Comparison of ENCODE assay signal across 9 mouse cellular contexts in the genomic region with DNA sequence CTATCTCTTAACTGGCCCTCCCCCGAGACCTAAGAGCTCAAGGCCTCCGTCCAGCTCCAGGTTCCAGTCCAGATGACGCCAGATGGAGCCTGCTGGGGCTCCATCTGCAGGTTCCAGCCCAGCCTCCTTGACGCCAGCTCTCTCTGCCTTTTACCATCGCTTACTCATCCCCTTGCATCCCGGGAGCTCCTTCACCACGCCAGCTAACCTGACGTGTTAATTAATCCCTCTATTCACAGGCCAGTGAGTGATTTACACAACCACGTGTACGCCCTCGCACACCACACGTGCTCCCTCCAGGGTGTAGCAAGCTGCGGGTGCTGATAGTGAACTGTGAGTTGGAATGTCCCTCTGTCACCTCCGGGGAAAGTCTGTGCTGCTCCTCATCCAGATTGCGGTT.
DNase-seq lines count a peak whose midpoint lies in the region; ATAC-seq and TF ChIP-seq lines count a peak whose summit lies in the region.
"Had no signal": no experiment of that assay in that cellular context is flagged by ENCODE, and none has a peak within 500 bp of the region (broad histone marks: within the 10 kb centered on the region; RNA-seq: fewer than 3 reads in every experiment).

No protein-coding gene starts in this region.

- H3K27ac ChIP-seq in midbrain, postnatal 0 days (ENCODE audit: low read depth, low read length), result no peak overlapping the region
- no peak overlapping the region for H3K27ac ChIP-seq in midbrain, embryonic 10.5 days (replicated peaks)
- H3K27ac ChIP-seq in stomach, postnatal 0 days (replicated peaks), result no peak overlapping the region
- H3K27ac ChIP-seq: liver, embryonic 13.5 days had no signal

- 0 out of 2 replicates have a peak, but pooled peaks cover 2% of the 10 kb centered on the region for H3K27me3 ChIP-seq in midbrain, postnatal 0 days (ENCODE audit: insufficient read depth, low read length)
- H3K27me3 ChIP-seq in midbrain, embryonic 10.5 days (ENCODE audit: low read depth, poor library complexity, severe bottlenecking), result no peaks in the 10 kb centered on the region
- no peaks in the 10 kb centered on the region for H3K27me3 ChIP-seq in stomach, postnatal 0 days (ENCODE audit: control insufficient read depth, insufficient read depth, low read length)
- H3K27me3 ChIP-seq: liver, embryonic 13.5 days had no signal

- no peak overlapping the region for H3K4me3 ChIP-seq in midbrain, postnatal 0 days (ENCODE audit: low read depth, low read length)
- no peak overlapping the region for H3K4me3 ChIP-seq in midbrain, embryonic 10.5 days
- no peak overlapping the region for H3K4me3 ChIP-seq in stomach, postnatal 0 days (ENCODE audit: low read depth, low read length)
- H3K4me3 ChIP-seq: liver, embryonic 13.5 days had no signal

- no peak overlapping the region for H3K4me2 ChIP-seq in midbrain, postnatal 0 days (ENCODE audit: low read depth, low read length, poor library complexity, severe bottlenecking)
- no peak overlapping the region for H3K4me2 ChIP-seq in stomach, postnatal 0 days (replicated peaks; ENCODE audit: low read depth)
- H3K4me2 ChIP-seq: liver, embryonic 13.5 days had no signal

- no peak overlapping the region for H3K9ac ChIP-seq in midbrain, postnatal 0 days (replicated peaks; ENCODE audit: low read length, poor library complexity, severe bottlenecking)
- no peak overlapping the region for H3K9ac ChIP-seq in stomach, postnatal 0 days (ENCODE audit: low read length)
- H3K9ac ChIP-seq: liver, embryonic 13.5 days had no signal

- DNase-seq in midbrain, postnatal 0 days (ENCODE audit: low spot score), result peak; percentile 57
- no peak for DNase-seq in midbrain, embryonic 10.5 days (ENCODE audit: low spot score)
- peak; percentile 82 to 88 for DNase-seq in cerebellum, postnatal 25 days
- peak; percentile 20 to 38 for DNase-seq in layer of hippocampus, postnatal 14 days (ENCODE audit: low spot score in 2 of 2)
- no peak for DNase-seq in stomach, postnatal 0 days (ENCODE audit: low spot score)
- DNase-seq in retina, embryonic 14.5 days (ENCODE audit: low spot score), result no peak
- DNase-seq in urinary bladder, postnatal 4 days (ENCODE audit: low spot score in 2 of 2), result no peak
- DNase-seq in embryo, embryonic 10 days (ENCODE audit: low spot score), result no peak
- DNase-seq: liver, embryonic 13.5 days had no signal

- TF ChIP-seq CTCF in midbrain, postnatal 0 days (IDR thresholded peaks at IDR 0.05), result no peak
- 0 out of 2 replicates have a peak, but pooled peaks have one; percentile 6 for TF ChIP-seq CTCF in stomach, postnatal 0 days (IDR thresholded peaks at IDR 0.05; ENCODE audit: low read depth)

- no peaks in the 10 kb centered on the region for H3K9me3 ChIP-seq in midbrain, postnatal 0 days (ENCODE audit: low read length)
- no peaks in the 10 kb centered on the region for H3K9me3 ChIP-seq in midbrain, embryonic 10.5 days (replicated peaks)
- no peaks in the 10 kb centered on the region for H3K9me3 ChIP-seq in stomach, postnatal 0 days (ENCODE audit: control insufficient read depth, low read length)
- H3K9me3 ChIP-seq: liver, embryonic 13.5 days had no signal

- no peak for TF ChIP-seq EP300 in stomach, postnatal 0 days (optimal IDR thresholded peaks at IDR 0.05)

- no peaks in the 10 kb centered on the region for H3K36me3 ChIP-seq in midbrain, postnatal 0 days (ENCODE audit: insufficient read depth, low read length)
- H3K36me3 ChIP-seq in midbrain, embryonic 10.5 days, result no peaks in the 10 kb centered on the region
- no peaks in the 10 kb centered on the region for H3K36me3 ChIP-seq in stomach, postnatal 0 days (ENCODE audit: control insufficient read depth, insufficient read depth, low read length)
- H3K36me3 ChIP-seq: liver, embryonic 13.5 days had no signal

- H3K4me1 ChIP-seq in midbrain, postnatal 0 days (ENCODE audit: insufficient read depth, low read length), result no peaks in the 10 kb centered on the region
- 0 out of 2 replicates have a peak, but pooled peaks cover 3% of the 10 kb centered on the region for H3K4me1 ChIP-seq in midbrain, embryonic 10.5 days
- H3K4me1 ChIP-seq in stomach, postnatal 0 days (replicated peaks; ENCODE audit: control insufficient read depth, insufficient read depth), result no peaks in the 10 kb centered on the region
- H3K4me1 ChIP-seq: liver, embryonic 13.5 days had no signal

- ATAC-seq in midbrain, postnatal 0 days (ENCODE audit: low FRiP score), result no peak
- peak; percentile 48; the same call in 1 of the 2 replicates for ATAC-seq in stomach, postnatal 0 days (ENCODE audit: low FRiP score, low TSS enrichment)

- 32% methylated on average over 15 of the region's 15 CpGs for WGBS in midbrain, postnatal 0 days
- 56% methylated on average over 15 of the region's 15 CpGs for WGBS in midbrain, embryonic 10.5 days
- WGBS in stomach, postnatal 0 days, result 37% methylated on average over 15 of the region's 15 CpGs

Comparison
In these comparisons a context has a peak if more than half of its experiments do, and no peak if none do; other contexts are left out.
1. DNase-seq: peak in midbrain, postnatal 0 days (single experiment), cerebellum, postnatal 25 days (2 of 2) and layer of hippocampus, postnatal 14 days (2 of 2); none in midbrain, embryonic 10.5 days (single experiment), stomach, postnatal 0 days (single experiment), retina, embryonic 14.5 days (single experiment), urinary bladder, postnatal 4 days (0 of 2) and embryo, embryonic 10 days (single experiment).